Mouse (Mus musculus) layer of hippocampus, adult 8-10 months (tissue): Measurements from ENCODE around the gene Ccdc126. TPM values are rescaled to one million over a fixed set of nuclear protein-coding genes. Genes with fewer than 3 reads are reported as not detected.

ENCODE experiments used
- DNase-seq, 2 experiments: peaks; one replicate each; pipeline ENCODE4 v3.0.0; 2022; ENCODE audit warnings: low spot score in 2 of 2
- total RNA-seq, 4 experiments: library from RNA; stranded (reverse); gene quantifications; 2 replicates each; pipeline ENCODE4 v1.2.4; 2022

The Ccdc126 gene
- total RNA-seq, 4 experiments from 2014 or later, result 7.9 to 10.8 (median 9.4) TPM

- no peak for DNase-seq
These were observed 24.8 kb downstream of the Ccdc126 start for GRCm38 (mm10) chr6:49343737-49344469.

- DNase-seq, result no peak
These were observed 30.8 kb downstream of the Ccdc126 start for GRCm38 (mm10) chr6:49349826-49350225.

DNA sequence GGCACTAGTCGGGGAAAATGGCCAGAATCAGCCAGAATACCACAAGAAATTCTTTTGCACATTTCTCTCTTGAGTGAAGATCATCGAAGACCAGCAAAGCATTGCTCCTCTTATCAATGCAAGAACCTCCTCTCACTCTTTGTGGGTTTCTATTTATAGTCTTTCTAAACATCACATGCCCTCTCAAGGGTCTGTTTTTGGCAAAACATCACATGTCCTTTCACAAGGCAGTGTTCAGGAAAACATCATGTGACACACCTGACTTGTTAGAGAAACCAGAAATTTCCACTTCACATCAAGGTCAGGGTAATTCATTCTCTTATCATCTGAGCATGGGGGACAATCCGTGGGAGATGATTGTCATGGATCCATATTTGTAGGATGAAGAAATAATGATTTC is 35.5 kb downstream of the Ccdc126 start:
- no peak for DNase-seq

- no peak for DNase-seq
These were observed 36.1 kb downstream of the Ccdc126 start for GRCm38 (mm10) chr6:49355171-49355570.

GRCm38 (mm10) chr6:49360420-49360819 is 41.3 kb downstream of the Ccdc126 start:
- no peak for DNase-seq

DNA sequence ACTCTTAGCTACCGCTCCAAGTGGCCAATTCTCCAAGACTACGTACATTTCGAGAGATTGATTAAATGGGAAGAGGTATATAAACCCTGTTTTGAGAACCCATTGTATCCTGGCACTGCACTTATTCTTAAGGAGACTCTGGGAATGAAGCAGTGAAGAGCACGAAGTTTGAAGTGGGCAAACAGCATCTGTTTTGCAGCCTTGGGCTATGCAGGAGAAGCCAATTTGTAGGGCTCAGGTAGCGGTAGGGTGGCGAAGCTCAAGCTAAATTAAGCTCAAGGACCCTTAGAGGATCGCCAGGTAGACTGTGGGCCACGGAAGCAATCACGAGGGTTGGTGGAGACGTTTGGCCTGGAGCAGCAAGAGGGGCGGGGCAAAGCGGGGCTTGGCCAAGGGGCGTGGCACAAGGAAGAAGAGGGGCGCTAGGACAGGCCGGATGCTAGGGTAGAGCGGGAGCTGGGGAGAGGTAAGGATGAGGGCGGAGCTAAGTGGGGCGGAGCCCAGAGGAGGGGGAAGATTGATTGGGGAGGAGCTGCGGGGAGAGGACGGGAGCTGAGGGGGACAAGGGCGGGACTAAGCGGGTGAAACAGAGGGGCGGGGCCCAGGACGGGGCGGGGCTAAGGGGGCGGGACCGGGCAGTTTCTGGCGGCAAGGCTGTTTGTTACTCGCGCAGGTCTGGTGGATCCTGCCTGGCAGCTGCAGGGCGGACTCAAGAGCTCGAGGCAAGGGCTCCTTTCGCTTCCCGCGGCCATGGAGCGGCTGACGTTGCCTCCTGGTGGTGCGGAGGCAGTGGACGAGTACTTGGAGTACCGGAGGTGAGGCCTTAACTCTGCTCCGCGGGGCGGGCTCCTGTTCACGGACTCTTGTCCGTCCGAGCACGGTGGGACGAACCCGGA is 48.3 kb downstream of the Ccdc126 start, which contains the start of gene Fam221a:
Fam221a (plus strand) TSS at position 581 of the 896 bp plus-strand sequence.
- peak; percentile 56 to 58 for DNase-seq

- DNase-seq, result no peak
These were observed 49.1 kb downstream of the Ccdc126 start for GRCm38 (mm10) chr6:49368212-49368611.

GRCm38 (mm10) chr6:49372705-49373104 is 53.6 kb downstream of the Ccdc126 start:
- DNase-seq, result no peak

DNA sequence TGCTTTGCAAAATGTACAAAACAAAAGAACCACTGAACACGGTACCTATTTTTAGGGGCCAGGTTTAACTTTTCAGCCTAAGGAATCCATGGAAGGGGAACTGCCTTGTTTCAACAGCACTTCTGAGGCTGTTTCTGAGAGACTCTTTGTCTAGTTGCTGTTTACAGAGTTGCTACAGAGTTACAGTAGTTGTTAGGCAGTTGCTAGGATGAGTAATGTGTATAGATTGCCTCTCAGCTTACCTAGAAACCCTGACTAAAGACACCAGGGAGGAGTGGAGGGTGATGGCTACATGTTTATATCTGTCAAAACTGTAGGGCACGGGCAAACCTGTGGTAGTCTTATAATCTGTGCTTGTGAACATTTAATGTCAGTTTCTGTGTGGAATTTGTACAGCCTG is 54.9 kb downstream of the Ccdc126 start:
- DNase-seq, result no peak

DNA sequence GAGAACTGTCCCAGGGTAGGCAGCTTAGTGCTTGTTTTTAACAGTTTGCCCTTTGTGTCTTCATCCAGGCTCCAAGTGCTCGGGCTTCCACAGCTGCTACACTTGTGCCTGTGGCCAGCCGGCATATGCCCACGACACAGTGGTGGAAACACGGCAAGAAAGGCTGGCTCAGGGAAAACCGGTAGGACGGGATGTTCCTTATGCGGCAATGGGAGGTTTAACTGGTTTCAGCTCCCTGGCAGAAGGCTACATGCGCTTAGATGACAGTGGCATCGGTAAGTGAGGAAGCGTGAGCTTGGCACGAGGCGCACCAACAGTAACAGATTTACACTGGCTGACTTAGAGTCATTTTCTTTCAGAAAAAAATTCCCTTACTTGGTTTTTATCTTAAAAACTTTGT is 59.3 kb downstream of the Ccdc126 start:
- DNase-seq, result no peak

Other genes with a start within 250 kb of the Ccdc126 start
- gene Malsu1, start 245.5 kb upstream of the Ccdc126 start, total RNA-seq, result 10 to 100 TPM; 24.3 to 30.0 (median 27.4) TPM
- not detected for gene Igf2bp3, start 104.3 kb upstream of the Ccdc126 start, total RNA-seq
- gene Tra2a, start 55.2 kb upstream of the Ccdc126 start, total RNA-seq, result 100 to 1,000 TPM in 1 of 4 experiments, 10 to 100 TPM in 3; 54.1 to 108 (median 82.0) TPM
- 1 to 10 TPM in 2 of 4 experiments, under 1 TPM in 2; 0.65 to 2.6 (median 1.1) TPM for gene Fam221a, start 48.5 kb downstream of the Ccdc126 start, total RNA-seq
- gene Stk31, start 76.3 kb downstream of the Ccdc126 start, total RNA-seq, result 1 to 10 TPM in 3 of 4 experiments, under 1 TPM in 1; 0.86 to 1.6 (median 1.4) TPM